Mouse (Mus musculus) forebrain, embryonic 12.5 days (tissue): ENCODE results near the gene Arhgap42. TPM values are rescaled to one million over a fixed set of nuclear protein-coding genes. Genes with fewer than 3 reads are reported as not detected.

ENCODE experiments used
- ATAC-seq: fragments of 200-750 bp; cut with Nextera tagmentation; 2 replicates; pipeline ENCODE4 v1.8.0; 2017; ENCODE audit warnings: moderate TSS enrichment; ENCODE audit not compliant: low FRiP score
- H3K27ac ChIP-seq: fragments of 300-500 bp; sonication (generic); 2 replicates; pipeline ENCODE4 v1.5.1; 2016; ENCODE audit warnings: mild to moderate bottlenecking
- H3K27me3 ChIP-seq: fragments of 300-500 bp; sonication (generic); 2 replicates; pipeline ENCODE4 v1.6.1; 2016; ENCODE audit warnings: mild to moderate bottlenecking
- H3K36me3 ChIP-seq: fragments of 300-500 bp; sonication (generic); replicated peaks from 2 replicates; pipeline ENCODE4 v1.6.1; 2016; ENCODE audit warnings: mild to moderate bottlenecking
- H3K4me1 ChIP-seq: fragments of 300-500 bp; sonication (generic); 2 replicates; pipeline ENCODE4 v1.6.1; 2016
- H3K4me2 ChIP-seq: fragments of 300-500 bp; sonication (generic); 2 replicates; pipeline ENCODE4 v1.6.1; 2016; ENCODE audit warnings: mild to moderate bottlenecking, moderate library complexity
- H3K4me3 ChIP-seq: fragments of 300-500 bp; sonication (generic); replicated peaks from 2 replicates; pipeline ENCODE4 v1.5.1; 2016; ENCODE audit warnings: mild to moderate bottlenecking
- H3K9ac ChIP-seq: fragments of 300-500 bp; sonication (generic); 2 replicates; pipeline ENCODE4 v1.6.1; 2016; ENCODE audit warnings: mild to moderate bottlenecking
- H3K9me3 ChIP-seq: fragments of 300-500 bp; sonication (generic); 2 replicates; pipeline ENCODE4 v1.6.1; 2016
- polyA plus RNA-seq: library from polyadenylated mRNA; unstranded; fragments of >200 nt; fragmentation: Nextera tagmentation; extraction: Ambion mirVana; gene quantifications from 2 replicates; pipeline ENCODE4 v1.2.1, GENCODE M21; 2016

Arhgap42 gene
- polyA plus RNA-seq, 1 experiment from 2014 or later, result 26.0 TPM

DNA sequence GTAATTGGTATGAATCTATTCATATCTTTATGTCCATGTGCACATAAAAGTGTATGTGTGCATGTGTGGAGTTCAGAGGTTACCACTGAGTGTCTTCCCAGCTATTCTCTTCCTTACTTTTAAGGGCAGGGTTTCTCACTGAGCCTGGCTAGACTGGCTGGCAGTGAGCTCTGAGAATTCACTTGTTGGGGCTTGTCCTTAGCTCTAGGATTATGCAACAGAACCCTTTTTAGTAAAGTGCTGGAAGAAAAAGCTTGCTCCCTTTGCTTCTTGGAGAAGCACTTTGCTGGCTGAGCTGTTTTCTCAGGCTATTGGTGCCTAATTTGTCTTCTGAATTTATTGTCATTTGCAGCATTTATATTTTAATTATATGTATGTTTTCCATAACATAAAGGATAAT is 285.6 kb downstream of the Arhgap42 start:
- no peaks in the 10 kb centered on the region for H3K36me3 ChIP-seq
- H3K4me1 ChIP-seq, result no peaks in the 10 kb centered on the region
- no peak overlapping the region for H3K4me2 ChIP-seq
- no peaks in the 10 kb centered on the region for H3K9me3 ChIP-seq
- ATAC-seq, result no peak
- H3K9ac ChIP-seq, result no peak overlapping the region
- H3K27ac ChIP-seq, result no peak overlapping the region
- H3K27me3 ChIP-seq, result no peaks in the 10 kb centered on the region
- H3K4me3 ChIP-seq, result no peak overlapping the region
